Mouse (Mus musculus) intestine, embryonic 16.5 days (tissue): ENCODE results near the gene Pdilt. TPM values are rescaled to one million over a fixed set of nuclear protein-coding genes. Genes with fewer than 3 reads are reported as not detected.
"Not testable (repeated sequence)": the region's sequence is repeated elsewhere in the genome, so short reads cannot be mapped to it uniquely, and the experiment has no call there.

ENCODE experiments used
- ATAC-seq: fragments of 200-750 bp; cut with Nextera tagmentation; 2 replicates; pipeline ENCODE4 v1.8.0; 2017; ENCODE audit warnings: moderate TSS enrichment, moderate library complexity
- H3K27ac ChIP-seq: fragments of 300-500 bp; sonication (generic); 2 replicates; pipeline ENCODE4 v1.5.1; 2014; ENCODE audit warnings: mild to moderate bottlenecking, low read length
- H3K27me3 ChIP-seq: fragments of 300-500 bp; sonication (generic); replicated peaks from 2 replicates; pipeline ENCODE4 v1.6.1; 2014; ENCODE audit warnings: low read length, control low read depth, mixed read lengths; ENCODE audit not compliant: control insufficient read depth, insufficient read depth
- H3K36me3 ChIP-seq: fragments of 300-500 bp; sonication (generic); 2 replicates; pipeline ENCODE4 v1.6.1; 2014; ENCODE audit warnings: low read length, control low read depth; ENCODE audit not compliant: control insufficient read depth, insufficient read depth
- H3K4me1 ChIP-seq: fragments of 300-500 bp; sonication (generic); 2 replicates; pipeline ENCODE4 v1.6.1; 2014; ENCODE audit warnings: low read length, control low read depth, mixed read lengths; ENCODE audit not compliant: control insufficient read depth, insufficient read depth
- H3K4me2 ChIP-seq: fragments of 300-500 bp; sonication (generic); 2 replicates; pipeline ENCODE4 v1.6.1; 2014; ENCODE audit warnings: low read depth, low read length, control low read depth
- H3K4me3 ChIP-seq: fragments of 300-500 bp; sonication (generic); 2 replicates; pipeline ENCODE4 v1.5.1; 2014; ENCODE audit warnings: mild to moderate bottlenecking, low read length
- H3K9ac ChIP-seq: fragments of 300-500 bp; sonication (generic); 2 replicates; pipeline ENCODE4 v1.6.1; 2014; ENCODE audit warnings: low read depth, low read length
- H3K9me3 ChIP-seq: fragments of 300-500 bp; sonication (generic); 2 replicates; pipeline ENCODE4 v1.6.1; 2016; ENCODE audit warnings: low read length, control low read depth; ENCODE audit not compliant: control insufficient read depth
- WGBS: fragments of 180-500 bp; shearing (Covaris S2); extraction: QIAGEN DNeasy Blood & Tissue Kit; methylation state at CpG from one replicate; pipeline ENCODE4 v1.1.7; 2014; 5-methylcytosine and 5-hydroxymethylcytosine counted together
- polyA plus RNA-seq: library from polyadenylated mRNA; unstranded; fragments of >200 nt; fragmentation: Nextera tagmentation; extraction: Ambion mirVana; gene quantifications from 2 replicates; pipeline ENCODE4 v1.2.1, GENCODE M21; 2015

Pdilt gene
- not detected in 2 replicates for polyA plus RNA-seq

DNA sequence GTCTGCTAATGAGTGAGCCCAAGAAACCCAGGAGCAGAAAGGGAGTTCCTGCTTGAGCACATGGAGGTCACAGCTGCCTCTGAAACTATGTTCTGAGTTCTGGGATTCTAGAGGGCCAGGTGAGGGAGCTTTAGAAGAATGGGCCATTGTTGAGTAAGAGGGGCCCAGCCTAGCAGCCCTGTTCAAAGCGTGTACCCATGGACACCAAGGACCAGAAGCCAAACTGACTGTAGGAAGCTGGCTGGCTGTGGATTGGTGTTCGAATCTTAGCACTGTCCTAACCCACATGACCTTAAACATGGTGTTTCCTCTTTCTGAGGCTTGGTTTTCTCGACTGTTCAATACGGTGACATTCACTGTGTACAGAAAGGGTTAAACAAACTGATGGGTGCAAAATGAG is at the start of gene Pdilt:
Gene Pdilt, minus strand, starts transcription at position 101 of the 400 bp plus-strand sequence.
- Histone ChIP-seq H3K4me1 (0 out of 2 replicates have a peak, but pooled peaks cover 2% of the 10 kb centered on the region), H3K36me3 (no peaks in the 10 kb centered on the region), H3K4me2 (no peak within 1 kb of the TSS), H3K9ac (no peak within 1 kb of the TSS), H3K4me3 (no peak within 1 kb of the TSS), H3K27me3 (no peaks in the 10 kb centered on the region), H3K27ac (no peak within 1 kb of the TSS), H3K9me3 (no peaks in the 10 kb centered on the region)
- ATAC-seq = no peak
- WGBS = 66% methylated on average over 4 of the region's 4 CpGs

GRCm38 (mm10) chr7:119562476-119562875 is 39.2 kb upstream of the Pdilt start:
- WGBS = 86% methylated on average over 2 of the region's 2 CpGs
- not testable (repeated sequence) for H3K4me1 ChIP-seq, H3K36me3 ChIP-seq, H3K4me3 ChIP-seq, H3K27ac ChIP-seq, ATAC-seq, H3K9ac ChIP-seq, H3K9me3 ChIP-seq, H3K4me2 ChIP-seq, H3K27me3 ChIP-seq

- no peak overlapping the region for H3K27ac ChIP-seq
- no peaks in the 10 kb centered on the region for H3K36me3 ChIP-seq
- no peak overlapping the region for H3K4me2 ChIP-seq
- no peaks in the 10 kb centered on the region for H3K27me3 ChIP-seq
- H3K4me1 ChIP-seq = no peaks in the 10 kb centered on the region
- no peak overlapping the region for H3K9ac ChIP-seq
- H3K9me3 ChIP-seq = no peaks in the 10 kb centered on the region
- no peak for ATAC-seq
- WGBS = 45% methylated on average over 4 of the region's 4 CpGs
- H3K4me3 ChIP-seq = no peak overlapping the region
Measured at GRCm38 (mm10) chr7:119561441-119561840, 38.2 kb upstream of the Pdilt start.

GRCm38 (mm10) chr7:119560452-119560835 is 37.2 kb upstream of the Pdilt start:
- Histone ChIP-seq H3K27ac (no peak overlapping the region), H3K4me1 (no peaks in the 10 kb centered on the region), H3K9me3 (no peaks in the 10 kb centered on the region), H3K4me3 (no peak overlapping the region), H3K4me2 (no peak overlapping the region), H3K27me3 (no peaks in the 10 kb centered on the region), H3K36me3 (no peaks in the 10 kb centered on the region), H3K9ac (no peak overlapping the region)
- WGBS = 80% methylated on average over 3 of the region's 3 CpGs
- ATAC-seq = no peak

DNA sequence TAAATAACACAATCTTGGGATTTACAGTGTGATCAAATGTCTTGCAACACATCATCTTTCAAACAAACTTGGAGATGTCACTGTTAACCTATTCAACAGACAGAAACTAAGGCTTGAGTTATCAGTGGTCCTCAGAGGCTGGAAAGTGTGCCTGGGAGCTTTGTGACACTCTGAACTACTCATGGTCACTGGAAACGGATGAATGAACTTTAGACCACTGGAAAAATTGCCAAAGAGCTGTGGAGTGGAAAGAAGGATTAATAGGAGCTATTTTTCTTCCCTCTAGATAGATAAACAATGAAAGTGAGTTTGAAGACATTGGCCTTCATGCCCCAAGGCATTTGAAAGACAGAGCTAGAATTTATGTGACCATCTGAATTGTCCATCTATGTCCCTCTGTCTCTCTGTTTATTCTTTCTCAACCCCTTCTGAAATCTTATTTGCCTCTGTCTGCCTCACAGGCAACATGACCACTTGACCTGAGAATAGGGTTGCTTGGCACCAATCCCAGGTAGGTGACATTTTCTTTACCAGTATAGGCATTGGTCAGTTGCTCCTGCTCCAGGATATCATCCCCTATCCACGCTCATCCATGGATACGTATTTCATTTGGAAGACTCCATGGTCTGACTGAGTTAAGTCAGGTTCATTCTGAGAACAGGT is 36.6 kb upstream of the Pdilt start:
- Histone ChIP-seq H3K9me3 (no peaks in the 10 kb centered on the region), H3K4me3 (no peak overlapping the region), H3K9ac (no peak overlapping the region), H3K27ac (no peak overlapping the region), H3K27me3 (no peaks in the 10 kb centered on the region), H3K4me1 (no peaks in the 10 kb centered on the region), H3K4me2 (no peak overlapping the region), H3K36me3 (no peaks in the 10 kb centered on the region)
- 82% methylated on average over 3 of the region's 3 CpGs for WGBS
- ATAC-seq = no peak

- 73% methylated on average over 1 of the region's 1 CpGs for WGBS
- Histone ChIP-seq H3K9me3 (no peaks in the 10 kb centered on the region), H3K27me3 (no peaks in the 10 kb centered on the region), H3K4me2 (no peak within 1 kb of the TSS), H3K9ac (no peak within 1 kb of the TSS), H3K4me3 (no peak within 1 kb of the TSS), H3K27ac (no peak within 1 kb of the TSS), H3K4me1 (no peaks in the 10 kb centered on the region), H3K36me3 (no peaks in the 10 kb centered on the region)
- ATAC-seq = no peak
Measured at GRCm38 (mm10) chr7:119554040-119554439, 30.8 kb upstream of the Pdilt start, which contains the start of gene Acsm2. Acsm2 (plus strand) TSS chr7:119554340.

DNA sequence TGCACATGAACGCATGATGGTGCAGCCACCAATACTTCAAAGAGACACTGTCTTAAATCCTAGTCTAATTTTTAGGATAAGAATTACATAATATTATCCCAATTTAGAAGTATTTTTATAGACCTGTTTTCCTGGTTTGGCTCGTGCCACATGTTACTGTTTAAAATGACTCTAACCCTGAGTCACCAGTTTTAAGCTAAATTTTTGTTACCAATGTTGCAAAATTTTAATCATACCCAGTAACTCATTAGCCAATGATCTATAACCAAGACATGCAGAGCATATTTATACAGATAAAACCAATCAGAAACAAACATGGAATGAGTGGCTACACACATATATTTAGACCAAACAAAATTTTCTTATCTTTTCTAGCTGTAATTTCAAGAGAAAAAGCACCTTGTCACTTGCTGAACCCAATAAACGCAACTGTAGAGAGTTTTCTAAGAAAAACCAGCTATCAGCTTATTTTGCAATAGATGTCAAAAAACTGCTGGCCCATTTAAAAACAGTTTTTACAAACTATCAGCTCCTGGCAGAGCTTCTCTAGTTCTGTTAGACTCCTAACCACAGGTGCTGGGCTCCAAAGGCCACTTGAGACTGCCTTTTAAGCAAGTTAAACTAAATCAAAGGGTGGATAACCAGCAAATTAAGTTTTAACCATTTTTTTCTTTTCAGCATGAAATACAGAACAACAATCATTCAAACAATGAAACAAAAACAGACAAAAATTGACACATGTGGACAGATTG is 27.4 kb upstream of the Pdilt start:
- Histone ChIP-seq H3K4me2 (no peak overlapping the region), H3K9ac (no peak overlapping the region), H3K4me3 (no peak overlapping the region), H3K36me3 (no peaks in the 10 kb centered on the region), H3K9me3 (no peaks in the 10 kb centered on the region), H3K27ac (no peak overlapping the region), H3K27me3 (no peaks in the 10 kb centered on the region), H3K4me1 (no peaks in the 10 kb centered on the region)
- no peak for ATAC-seq
- WGBS = 86% methylated on average over 3 of the region's 3 CpGs

DNA sequence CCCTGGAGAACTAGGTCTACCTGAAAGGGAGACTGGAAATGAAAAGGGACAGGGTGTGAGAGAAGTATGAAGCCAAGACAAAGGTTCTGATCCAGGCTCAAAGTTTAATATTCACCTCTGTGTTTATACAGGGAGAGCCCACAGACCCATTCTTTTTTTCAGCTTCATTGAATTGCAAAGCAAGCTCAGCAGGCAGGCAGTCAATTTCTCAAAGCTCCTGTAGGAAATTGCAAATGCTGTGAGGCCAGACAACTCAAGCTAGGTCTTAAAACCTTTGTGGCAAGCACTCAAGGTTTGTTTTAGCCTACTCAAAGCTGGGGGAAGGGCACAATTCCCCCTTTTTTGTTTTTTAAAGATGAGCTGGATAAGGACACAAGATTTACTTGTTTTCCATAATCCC is 22.3 kb upstream of the Pdilt start:
- Histone ChIP-seq H3K9ac (no peak overlapping the region), H3K4me1 (no peaks in the 10 kb centered on the region), H3K4me2 (no peak overlapping the region), H3K27me3 (no peaks in the 10 kb centered on the region), H3K36me3 (no peaks in the 10 kb centered on the region), H3K9me3 (no peaks in the 10 kb centered on the region), H3K4me3 (no peak overlapping the region), H3K27ac (no peak overlapping the region)
- no peak for ATAC-seq

GRCm38 (mm10) chr7:119542445-119542844 is 19.2 kb upstream of the Pdilt start:
- Histone ChIP-seq H3K4me3 (no peak overlapping the region), H3K9me3 (no peaks in the 10 kb centered on the region), H3K9ac (no peak overlapping the region), H3K4me2 (no peak overlapping the region), H3K36me3 (no peaks in the 10 kb centered on the region), H3K4me1 (no peaks in the 10 kb centered on the region), H3K27ac (no peak overlapping the region), H3K27me3 (no peaks in the 10 kb centered on the region)
- ATAC-seq = no peak
- 75% methylated on average over 2 of the region's 2 CpGs for WGBS
